Mouse (Mus musculus): ENCODE measurements around the gene Olfr1369-ps1.
"Not testable (repeated sequence)": the region's sequence is repeated elsewhere in the genome, so short reads cannot be mapped to it uniquely, and the experiment has no call there.

Olfr1369-ps1 gene

DNA sequence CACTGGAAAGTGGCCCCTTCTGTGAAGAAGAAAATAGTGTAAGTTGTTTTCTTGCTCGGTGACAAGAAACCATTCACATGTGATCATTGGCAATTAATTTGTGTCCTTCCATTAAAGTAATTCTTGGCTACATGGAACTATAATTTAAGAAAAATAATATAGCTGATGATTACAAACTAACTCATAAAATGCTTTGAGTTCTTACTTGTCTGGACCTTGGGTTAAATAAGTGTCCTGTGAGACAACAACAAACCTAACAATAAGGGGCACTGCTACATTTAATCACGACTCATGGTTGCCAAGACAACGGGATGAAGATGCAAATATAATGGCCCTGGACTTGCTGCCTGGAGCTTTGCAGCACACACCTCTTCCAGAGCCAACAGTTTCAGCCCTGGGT lies at the start of gene Olfr1369-ps1:
Gene Olfr1369-ps1, plus strand, starts transcription at position 301 of the 400 bp plus-strand sequence.
- not testable (repeated sequence) for DNase-seq

DNA sequence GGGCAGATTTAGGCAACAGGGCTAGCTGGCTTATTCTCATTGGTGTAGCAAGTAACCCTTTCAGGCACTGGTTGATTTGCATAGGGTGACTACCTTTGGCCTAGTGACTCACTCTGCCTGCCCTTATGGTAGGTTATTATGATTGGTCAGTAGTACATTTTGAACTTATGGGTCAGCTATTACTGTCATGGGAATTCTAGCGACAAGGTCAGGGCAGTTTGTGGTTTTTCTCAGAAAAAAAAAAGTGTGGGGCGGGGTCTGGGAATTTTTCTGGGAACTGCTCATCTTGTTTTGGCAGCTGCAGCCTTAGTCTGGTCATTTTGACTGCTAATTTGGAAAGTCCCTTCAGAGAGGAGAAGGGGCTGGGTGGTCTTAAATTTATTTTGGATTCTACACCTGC lies 45.3 kb upstream of the Olfr1369-ps1 start:
- DNase-seq: no peak

DNA sequence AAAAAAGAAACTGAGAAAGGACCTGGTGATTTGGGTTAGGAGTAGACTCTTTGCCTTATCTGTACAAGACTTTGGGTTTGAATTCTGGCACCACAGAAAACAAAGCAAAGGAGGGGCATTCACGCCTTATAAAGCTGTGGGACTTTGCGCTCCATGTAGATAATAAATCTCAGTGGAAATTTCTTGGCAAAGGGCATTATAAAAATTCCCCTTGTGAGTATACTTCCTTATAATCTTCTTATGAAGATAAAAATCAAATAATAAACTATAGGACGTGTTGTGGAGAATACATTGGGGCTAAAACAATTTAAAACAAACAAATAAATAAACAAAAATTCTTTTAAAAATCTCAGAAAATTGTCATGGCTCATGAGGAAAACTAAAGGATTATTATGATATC lies 36.4 kb upstream of the Olfr1369-ps1 start, which contains the start of gene Olfr1370:
Gene Olfr1370, minus strand, starts transcription at position 101 of the 400 bp plus-strand sequence.
- DNase-seq: no peak

DNA sequence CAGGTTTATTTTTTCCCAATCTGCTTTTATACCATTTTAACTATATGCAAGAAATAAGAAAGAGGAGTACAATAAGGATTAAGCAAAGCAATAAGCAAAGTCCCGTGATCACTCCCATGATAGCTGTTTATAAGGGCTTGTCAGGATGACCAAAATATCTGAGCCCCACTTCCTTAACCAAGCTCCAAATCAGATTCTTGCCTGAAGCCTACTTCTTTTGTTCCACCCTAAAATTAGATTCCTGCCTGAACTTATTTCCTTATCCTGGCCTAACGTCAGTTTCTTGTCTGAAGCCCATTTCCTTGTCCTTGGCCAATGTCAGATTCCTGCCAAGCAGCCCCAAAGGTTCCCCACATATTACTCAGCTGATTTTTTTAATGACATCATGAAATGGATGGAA lies 28.6 kb upstream of the Olfr1369-ps1 start:
- DNase-seq: no peak

DNA sequence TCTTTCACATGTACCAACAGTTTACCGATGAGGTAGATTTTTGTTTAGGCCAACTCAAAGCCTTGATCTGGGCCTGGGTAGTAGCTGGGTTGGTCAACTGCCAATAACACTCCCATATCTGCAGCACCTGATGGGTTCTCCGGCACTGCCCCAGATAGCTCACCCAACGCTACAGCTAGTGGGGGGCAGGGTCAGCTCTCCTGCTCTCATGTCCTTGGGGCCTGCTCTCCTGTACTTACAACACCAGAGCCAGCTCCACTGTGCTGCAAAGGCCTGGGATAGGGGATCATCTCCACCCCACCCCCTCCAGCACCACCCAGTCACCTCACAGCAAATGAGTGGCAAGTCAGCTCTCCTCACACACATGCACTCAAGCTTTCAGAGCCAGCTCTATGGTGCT lies 1.5 kb upstream of the Olfr1369-ps1 start:
- DNase-seq: no peak

DNA sequence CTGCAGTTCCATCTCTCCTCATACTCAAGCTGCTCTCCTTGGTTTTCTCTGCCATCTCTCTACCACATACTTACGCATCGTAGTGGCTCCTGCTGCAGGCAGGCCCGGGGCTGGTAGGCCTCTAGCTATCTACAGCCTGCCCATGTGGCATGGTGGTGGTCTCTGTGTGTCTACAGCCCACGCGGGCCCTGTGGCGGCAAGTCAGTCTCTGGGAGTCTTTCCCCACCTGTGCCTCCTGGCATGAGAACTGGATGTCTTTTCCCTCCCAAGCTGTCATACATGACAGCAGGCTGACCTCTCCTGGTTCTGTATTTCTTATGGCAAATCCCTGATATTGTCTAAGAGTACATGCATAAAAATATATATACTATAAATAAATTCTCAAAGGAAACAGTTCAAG lies 842 bp upstream of the Olfr1369-ps1 start:
- no peak for DNase-seq

DNA sequence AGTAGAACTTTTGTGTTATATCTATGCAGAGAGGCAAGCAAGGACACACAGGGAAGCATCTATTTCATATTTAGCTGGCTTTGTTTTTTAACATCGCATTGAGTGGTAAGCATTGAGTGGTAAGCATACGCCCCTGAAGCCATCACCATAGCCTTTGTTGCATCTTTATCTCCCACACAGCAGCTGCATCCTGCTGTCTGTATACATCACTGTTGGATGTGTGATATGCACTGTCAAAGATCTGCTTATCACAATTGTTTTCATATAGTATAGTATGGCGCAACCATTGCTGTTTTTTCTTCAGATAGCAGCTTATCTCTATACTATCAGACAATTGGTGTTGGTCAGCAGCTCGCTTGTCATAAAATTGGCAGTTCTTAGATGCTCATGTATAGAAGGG lies 2.8 kb downstream of the Olfr1369-ps1 start:
- DNase-seq: no peak

DNA sequence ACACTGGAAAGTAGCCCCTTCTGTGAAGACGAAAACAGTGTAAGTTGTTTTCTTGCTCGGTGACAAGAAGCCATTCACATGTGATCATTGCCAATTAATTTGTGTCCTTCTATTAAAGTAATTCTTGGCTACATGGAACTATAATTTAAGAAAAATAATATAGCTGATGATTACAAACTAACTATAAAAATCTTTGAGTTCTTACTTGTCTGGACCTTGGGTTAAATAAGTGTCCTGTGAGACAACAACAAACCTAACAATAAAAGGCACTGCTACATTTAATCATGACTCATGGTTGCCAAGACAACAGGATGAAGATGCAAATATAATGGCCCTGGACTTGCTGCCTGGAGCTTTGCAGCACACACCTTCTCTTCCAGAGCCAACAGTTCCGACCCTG lies 18.1 kb downstream of the Olfr1369-ps1 start, which contains the start of gene Olfr263:
Gene Olfr263, plus strand, starts transcription at position 301 of the 400 bp plus-strand sequence.
- DNase-seq: not testable (repeated sequence)

DNA sequence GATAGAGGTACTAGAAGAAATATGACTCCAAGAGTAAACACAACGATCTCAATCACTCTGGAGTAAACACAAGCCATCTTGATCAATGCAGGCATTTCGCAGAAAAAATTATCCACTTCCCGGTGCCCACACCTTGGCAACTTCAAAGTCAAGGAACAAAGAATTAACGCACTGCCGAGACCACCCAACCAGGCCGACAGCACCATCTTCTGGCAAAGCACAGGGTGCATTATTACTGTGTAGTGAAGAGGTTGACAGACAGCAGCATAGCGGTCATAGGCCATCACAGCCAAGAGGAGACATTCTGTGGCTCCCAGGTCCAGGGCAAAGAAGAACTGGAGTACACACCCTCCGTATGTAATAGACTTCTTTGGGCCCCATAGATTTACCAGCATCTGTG lies 31.1 kb downstream of the Olfr1369-ps1 start:
- DNase-seq: no peak

DNA sequence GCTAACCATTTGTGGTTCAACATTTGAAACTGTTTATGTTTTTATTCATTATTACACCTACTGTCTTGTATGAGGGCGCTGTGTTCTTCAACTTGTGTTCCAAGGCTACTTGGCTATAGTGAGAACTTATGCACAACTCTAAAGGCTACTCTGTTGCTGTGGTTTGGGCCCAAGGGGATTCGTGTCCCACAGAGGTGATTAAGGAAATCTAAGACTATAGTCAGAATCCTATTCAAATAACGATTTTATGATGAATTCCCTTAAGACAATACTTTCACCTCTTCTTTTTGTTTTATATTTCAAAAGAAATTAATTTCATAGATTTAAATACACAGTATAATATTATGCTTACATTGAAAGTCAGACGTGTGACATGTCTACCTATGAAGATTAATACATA lies 34.5 kb downstream of the Olfr1369-ps1 start, which contains the start of gene Olfr1368:
Gene Olfr1368, minus strand, starts transcription at position 101 of the 400 bp plus-strand sequence.
- DNase-seq: no peak

DNA sequence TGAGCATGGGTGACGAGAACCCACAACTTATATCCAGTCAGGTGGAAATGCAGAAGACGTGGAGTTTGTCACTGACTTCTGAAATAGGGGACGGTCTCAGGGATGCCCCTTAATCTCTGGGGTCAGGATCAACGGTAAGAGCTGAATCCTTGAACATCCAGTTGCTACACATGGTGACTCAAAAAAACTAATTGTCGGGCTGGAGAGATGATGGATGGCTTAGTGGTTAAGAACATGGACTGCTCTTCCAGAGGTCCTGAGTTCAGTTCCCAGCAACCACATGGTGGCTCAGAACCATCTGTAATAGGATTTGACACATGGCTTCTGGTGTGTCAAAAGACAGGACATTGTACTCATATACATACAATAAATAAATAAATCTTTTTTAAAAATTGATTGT lies 44.6 kb downstream of the Olfr1369-ps1 start:
- no peak for DNase-seq

DNA sequence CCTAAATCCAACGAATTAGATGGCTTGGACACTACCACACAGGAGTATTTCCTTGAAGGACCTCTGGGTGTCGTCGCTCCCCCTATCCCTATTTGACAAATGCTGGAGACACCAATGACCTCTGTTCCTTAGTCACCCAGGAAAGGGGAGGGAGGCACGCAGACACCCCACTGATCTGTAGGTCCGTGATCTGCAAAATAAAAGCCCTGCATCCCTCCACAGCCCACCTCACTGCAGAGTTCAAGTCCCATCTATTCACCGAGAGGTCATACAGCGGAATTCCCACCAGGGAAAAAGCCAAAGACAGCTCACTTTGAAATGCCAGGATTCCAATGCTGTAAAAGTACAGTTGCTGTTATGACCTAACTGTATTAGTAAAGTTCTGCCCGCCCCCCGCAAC lies 46.8 kb downstream of the Olfr1369-ps1 start:
- no peak for DNase-seq

DNA sequence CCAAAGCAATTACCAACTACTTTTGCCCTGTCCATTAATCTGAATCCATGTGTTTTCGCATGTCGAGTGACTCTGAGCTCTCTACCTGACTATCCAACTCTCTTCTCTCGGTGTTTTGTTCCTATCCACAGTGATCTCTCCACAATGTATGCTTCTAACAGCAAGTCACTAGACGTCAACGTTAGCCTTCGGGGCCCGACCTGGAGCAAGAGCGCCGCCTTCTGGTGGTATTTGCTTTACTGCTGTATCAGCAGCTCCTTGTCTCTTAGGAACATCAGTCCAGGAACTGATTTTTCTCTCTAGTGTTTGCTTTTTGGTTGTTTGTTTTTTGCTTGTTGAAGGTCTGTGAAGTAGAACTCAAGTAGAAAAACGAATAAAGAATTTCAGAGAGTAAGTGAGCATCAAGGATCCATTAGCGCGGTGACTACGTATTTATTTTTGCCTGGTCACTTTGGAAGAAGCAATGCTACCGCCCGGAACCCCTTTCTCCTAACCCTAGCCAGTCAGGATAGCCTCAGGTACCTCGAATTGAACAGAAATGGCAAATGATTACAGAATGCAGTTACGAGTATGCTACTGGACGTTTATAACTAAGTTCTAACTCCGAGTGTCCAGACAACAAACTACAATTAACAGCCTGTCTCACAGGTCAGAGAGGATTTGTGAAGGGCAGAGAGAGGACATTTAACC lies 47.6 kb downstream of the Olfr1369-ps1 start:
- peak; percentile 89 for DNase-seq

DNA sequence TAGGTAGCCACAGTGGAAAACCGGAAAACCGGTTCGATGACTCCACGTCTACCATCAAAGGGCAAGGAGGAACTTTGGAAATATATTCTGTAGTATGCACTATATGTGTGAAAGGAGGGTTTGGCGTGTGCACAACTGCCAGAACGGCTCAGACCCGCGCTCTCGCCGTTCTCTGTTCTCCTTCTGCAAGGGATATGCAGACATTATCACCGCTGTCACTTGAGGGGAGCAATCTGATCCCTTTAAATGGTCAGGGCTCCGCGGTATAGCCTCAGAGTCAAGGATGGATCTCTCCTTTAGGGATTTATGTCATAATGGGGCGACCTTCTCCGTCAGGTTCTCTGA lies 48.2 kb downstream of the Olfr1369-ps1 start:
- DNase-seq: peak; percentile 23

DNA sequence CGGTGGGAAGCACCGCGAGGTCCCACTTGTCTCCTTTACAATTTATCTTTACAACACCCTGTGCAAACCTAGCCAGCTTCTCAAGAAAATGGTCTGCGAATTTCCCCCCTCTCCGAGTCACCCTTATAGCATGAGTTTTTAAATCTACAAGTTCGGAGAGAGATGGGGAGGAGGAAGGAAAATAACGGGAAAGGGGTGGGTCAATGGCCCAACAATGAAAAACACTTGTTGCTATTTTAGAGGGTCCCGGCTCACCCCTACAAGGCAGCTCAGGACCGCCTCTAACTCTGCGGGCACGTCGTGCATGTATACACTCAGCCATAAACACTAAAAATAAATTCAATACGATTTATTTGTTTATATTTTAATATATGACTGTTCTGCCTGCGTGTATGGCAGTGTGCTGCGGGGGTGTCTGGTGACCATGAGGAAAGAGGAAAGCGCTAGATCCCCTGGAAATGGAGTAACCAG lies 48.8 kb downstream of the Olfr1369-ps1 start:
- no peak for DNase-seq

DNA sequence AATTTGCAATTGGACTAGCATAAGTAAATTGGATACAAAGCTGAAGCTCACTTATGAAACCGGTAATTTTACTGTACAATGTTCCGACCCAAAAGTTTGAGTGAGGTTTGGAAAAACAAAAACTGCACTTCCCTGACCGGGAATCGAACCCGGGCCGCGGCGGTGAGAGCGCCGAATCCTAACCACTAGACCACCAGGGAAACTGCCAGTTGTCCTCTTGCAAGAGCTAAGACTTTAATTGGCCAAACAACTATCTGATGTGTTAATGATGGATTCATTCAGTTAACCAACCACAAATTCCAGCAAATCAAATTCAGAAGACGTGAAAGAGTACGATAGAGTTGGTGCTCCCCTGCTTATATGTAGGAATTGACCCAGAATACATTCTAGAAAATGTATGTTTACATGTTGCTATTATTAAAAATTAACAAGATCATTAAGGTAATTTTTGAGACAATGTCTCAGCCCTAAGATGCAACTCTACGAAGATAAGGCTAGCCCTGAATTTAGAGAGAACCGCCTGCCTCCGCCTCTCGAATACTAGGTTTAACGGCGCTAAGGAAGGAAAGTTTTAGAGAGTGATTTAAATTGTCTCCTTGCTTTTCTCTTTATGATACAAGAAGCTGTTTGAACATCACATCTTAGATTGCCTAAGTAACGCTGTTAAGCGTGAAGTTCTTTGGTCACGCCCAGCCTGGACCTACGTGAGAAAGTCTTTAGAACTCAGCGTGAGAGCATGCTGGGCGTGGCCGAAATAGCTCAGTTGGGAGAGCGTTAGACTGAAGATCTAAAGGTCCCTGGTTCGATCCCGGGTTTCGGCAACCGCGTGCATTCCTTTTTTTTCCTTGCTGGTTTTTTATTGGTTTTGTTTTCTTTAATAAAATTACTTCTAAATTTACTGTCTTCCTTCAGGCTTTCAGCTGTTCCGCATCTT lies 49.6 kb downstream of the Olfr1369-ps1 start:
- DNase-seq: peak; percentile 90

DNA sequence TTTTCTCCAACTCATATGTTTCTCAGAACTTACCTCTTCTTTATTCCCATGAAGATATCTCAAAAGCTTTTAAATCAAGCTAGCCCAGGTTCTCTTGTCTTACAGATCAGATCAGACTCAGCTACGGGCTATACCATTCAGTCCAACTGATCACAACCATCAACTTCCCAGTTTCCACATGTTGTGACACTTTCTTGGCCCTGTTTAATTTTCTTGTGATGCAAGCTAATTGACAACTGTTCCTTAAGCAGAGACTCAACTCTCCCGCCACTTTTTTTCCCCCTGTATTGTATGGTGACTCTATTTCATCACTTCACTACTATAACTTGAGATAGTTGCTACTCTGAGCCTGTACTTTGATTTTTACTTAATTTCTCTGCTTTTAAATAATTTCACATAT lies 50.3 kb downstream of the Olfr1369-ps1 start:
- DNase-seq: no peak

DNA sequence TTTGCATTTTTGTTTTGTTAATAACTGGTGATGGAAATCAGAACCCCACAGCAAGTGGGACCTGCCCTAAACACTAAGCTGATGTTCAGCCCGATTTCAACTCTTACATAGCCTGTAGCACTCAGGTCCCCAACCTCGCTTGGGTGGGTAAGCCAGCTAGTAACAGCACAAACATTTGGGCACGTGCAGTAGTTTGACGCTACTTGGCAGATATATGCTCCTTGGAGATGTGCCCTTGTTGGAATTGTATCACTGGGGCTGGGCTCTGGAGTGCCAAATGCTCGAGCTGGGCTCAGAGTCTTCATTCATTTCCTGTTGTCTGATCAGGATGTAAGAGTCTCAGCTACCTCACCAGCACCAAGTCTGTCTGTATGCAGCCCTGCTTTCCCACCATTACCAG lies 51.3 kb downstream of the Olfr1369-ps1 start:
- no peak for DNase-seq

DNA sequence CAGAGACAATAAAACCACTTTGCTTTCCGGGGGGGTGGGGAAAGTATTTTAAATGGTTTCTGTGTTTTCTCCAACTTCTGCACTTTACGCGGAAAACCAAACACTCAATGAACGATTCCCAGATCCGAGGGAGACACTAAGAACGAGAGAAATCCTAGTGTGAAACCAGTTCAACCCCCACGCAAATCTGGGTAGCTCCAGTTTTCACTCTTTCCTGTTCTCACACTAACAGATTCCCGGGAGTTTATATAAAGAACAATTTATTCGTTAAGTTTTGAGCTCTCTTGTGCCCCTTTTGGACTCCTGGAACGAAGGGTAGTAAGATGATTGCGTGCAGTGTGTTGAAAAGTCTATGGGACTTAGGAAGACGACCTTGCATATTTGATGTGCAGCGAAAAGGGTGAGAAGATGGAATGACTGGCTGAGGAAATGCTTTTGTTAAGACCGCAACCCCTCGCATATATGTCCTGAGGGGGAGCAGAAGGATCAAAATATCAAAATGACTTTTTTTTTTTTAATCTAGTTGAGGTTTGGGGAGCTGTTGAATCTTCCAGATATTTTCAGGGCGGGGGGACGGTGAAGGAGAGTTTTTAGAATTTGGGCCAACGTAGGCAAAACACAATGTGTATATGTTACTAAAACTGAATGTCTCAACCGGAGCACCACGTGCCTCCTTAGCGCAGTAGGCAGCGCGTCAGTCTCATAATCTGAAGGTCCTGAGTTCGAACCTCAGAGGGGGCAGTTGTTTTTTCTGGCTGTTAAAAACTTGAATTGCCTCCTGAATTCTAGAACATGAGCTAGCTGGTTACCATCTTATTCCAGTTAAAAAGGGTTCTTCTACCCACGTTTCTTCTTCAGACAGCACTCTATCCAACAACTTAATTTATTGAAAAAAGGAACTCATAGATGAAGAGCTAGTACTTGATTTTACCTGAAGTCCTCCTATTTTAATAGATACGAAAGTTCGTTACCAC lies 55.9 kb downstream of the Olfr1369-ps1 start:
- DNase-seq: peak; percentile 83

DNA sequence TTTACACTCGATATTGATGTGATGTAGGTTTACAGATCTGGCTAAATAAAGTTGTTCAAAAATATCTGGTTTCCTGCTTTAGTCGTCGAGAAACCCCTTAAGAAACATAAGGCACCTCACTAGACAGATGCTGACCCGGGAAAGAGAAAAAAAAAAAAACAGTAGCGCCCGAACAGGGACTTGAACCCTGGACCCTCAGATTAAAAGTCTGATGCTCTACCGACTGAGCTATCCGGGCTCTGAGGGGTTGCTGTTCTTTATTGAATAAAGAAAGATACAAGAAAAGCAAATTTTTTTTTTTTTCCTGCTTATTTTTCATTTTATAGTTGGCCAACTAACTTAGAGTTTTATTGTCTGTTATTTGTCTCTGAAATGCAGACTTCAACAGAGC lies 56.6 kb downstream of the Olfr1369-ps1 start:
- DNase-seq: peak; percentile 45

DNA sequence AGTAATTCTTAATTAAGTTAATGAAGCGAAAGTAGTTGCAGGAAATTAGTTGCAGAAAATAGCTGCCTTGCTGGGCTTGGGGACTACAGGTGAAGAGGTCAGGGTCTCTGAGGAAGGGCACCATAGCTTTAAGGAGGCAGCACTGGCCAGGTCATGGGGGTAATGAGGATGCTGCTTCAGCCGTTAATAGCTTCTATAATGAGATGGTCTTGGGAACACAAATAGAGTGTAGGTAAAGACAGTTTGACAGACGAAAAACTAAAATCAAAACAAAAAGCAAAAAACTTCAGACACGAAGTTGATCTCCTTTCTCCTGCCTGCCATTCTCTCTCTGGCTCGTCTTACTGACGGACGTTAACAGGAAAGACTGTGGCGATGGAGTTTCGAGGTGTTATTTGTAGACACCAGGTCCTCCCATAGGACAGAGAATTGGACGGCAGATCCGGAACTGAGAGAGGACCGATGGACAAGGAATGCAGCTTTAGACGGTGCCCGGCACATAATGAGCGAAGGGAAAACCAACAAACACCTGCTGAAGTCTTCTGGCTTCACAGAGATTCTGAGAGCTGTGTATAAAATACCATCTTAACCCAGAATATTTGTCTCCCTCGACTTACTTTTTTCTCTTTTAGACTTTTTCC lies 57.2 kb downstream of the Olfr1369-ps1 start:
- peak; percentile 71 for DNase-seq
